Mouse (Mus musculus): ENCODE data around the gene Serpina1a. TPM values are rescaled to one million over a fixed set of nuclear protein-coding genes. Genes with fewer than 3 reads are reported as not detected.
"Not testable (repeated sequence)": the region's sequence is repeated elsewhere in the genome, so short reads cannot be mapped to it uniquely, and the experiment has no call there.

Serpina1a gene
- 1,052 and 1,237 TPM in 2 replicates for polyA plus RNA-seq (2015; fragmentation: Nextera tagmentation; extraction: Ambion mirVana)

GRCm38 (mm10) chr12:103863101-103863974, at the start of gene Serpina1a:
TSS of gene Serpina1a (minus strand) at chr12:103863562.
- not testable (repeated sequence) for H3K4me2 ChIP-seq (ENCODE audit: low read depth, low read length); H3K4me1 ChIP-seq (ENCODE audit: control insufficient read depth, low read depth, low read length); H3K9me3 ChIP-seq (replicated peaks; ENCODE audit: control insufficient read depth, low read length); H3K36me3 ChIP-seq (ENCODE audit: control insufficient read depth, insufficient read depth); H3K9ac ChIP-seq (ENCODE audit: low read depth, low read length); H3K27me3 ChIP-seq (ENCODE audit: control insufficient read depth, insufficient read depth, low read depth, low read length)
- ATAC-seq (ENCODE audit: low read depth), result peak; percentile 85
- WGBS (ENCODE audit: insufficient replicate concordance), result 52% methylated on average over 9 of the region's 9 CpGs
- Histone ChIP-seq H3K4me3 (ENCODE audit: low read depth, low read length) (peak within 1 kb of the TSS; percentile 23), H3K27ac (ENCODE audit: low read length) (peak within 1 kb of the TSS; percentile 30; the same call in 1 of the 2 replicates)

- not testable (repeated sequence) for H3K4me2 ChIP-seq (ENCODE audit: low read depth, low read length); H3K27me3 ChIP-seq (ENCODE audit: control insufficient read depth, insufficient read depth, low read depth, low read length); H3K36me3 ChIP-seq (ENCODE audit: control insufficient read depth, insufficient read depth); H3K27ac ChIP-seq (ENCODE audit: low read length); H3K4me3 ChIP-seq (ENCODE audit: low read depth, low read length); ATAC-seq (ENCODE audit: low read depth); H3K9me3 ChIP-seq (replicated peaks; ENCODE audit: control insufficient read depth, low read length); H3K4me1 ChIP-seq (ENCODE audit: control insufficient read depth, low read depth, low read length); H3K9ac ChIP-seq (ENCODE audit: low read depth, low read length)
- 84% methylated on average over 11 of the region's 16 CpGs for WGBS (ENCODE audit: insufficient replicate concordance)
These were observed 45.8 kb upstream of the Serpina1a start for GRCm38 (mm10) chr12:103909181-103909580.

- WGBS (ENCODE audit: insufficient replicate concordance), result 20% methylated on average over 1 of the region's 1 CpGs
- not testable (repeated sequence) for H3K27me3 ChIP-seq (ENCODE audit: control insufficient read depth, insufficient read depth, low read depth, low read length); H3K4me2 ChIP-seq (ENCODE audit: low read depth, low read length); H3K27ac ChIP-seq (ENCODE audit: low read length); H3K4me1 ChIP-seq (ENCODE audit: control insufficient read depth, low read depth, low read length); H3K36me3 ChIP-seq (ENCODE audit: control insufficient read depth, insufficient read depth); ATAC-seq (ENCODE audit: low read depth); H3K9ac ChIP-seq (ENCODE audit: low read depth, low read length); H3K9me3 ChIP-seq (replicated peaks; ENCODE audit: control insufficient read depth, low read length); H3K4me3 ChIP-seq (ENCODE audit: low read depth, low read length)
These were observed 44.4 kb upstream of the Serpina1a start for GRCm38 (mm10) chr12:103907746-103908145.

GRCm38 (mm10) chr12:103904837-103905340, 41.5 kb upstream of the Serpina1a start, which contains the start of gene Serpina1c:
TSS of gene Serpina1c (minus strand) at chr12:103904887.
- H3K27me3 ChIP-seq (ENCODE audit: control insufficient read depth, insufficient read depth, low read depth, low read length); H3K27ac ChIP-seq (ENCODE audit: low read length); H3K4me1 ChIP-seq (ENCODE audit: control insufficient read depth, low read depth, low read length); H3K9me3 ChIP-seq (replicated peaks; ENCODE audit: control insufficient read depth, low read length); H3K9ac ChIP-seq (ENCODE audit: low read depth, low read length); H3K36me3 ChIP-seq (ENCODE audit: control insufficient read depth, insufficient read depth): not testable (repeated sequence)
- Histone ChIP-seq H3K4me3 (ENCODE audit: low read depth, low read length) (peak within 1 kb of the TSS; percentile 44), H3K4me2 (ENCODE audit: low read depth, low read length) (0 out of 2 replicates have a peak within 1 kb of the TSS, but pooled peaks have one; percentile 9)
- WGBS (ENCODE audit: insufficient replicate concordance), result 35% methylated on average over 4 of the region's 4 CpGs
- peak; percentile 68 for ATAC-seq (ENCODE audit: low read depth)

GRCm38 (mm10) chr12:103901929-103902328, 38.6 kb upstream of the Serpina1a start:
- H3K4me2 ChIP-seq (ENCODE audit: low read depth, low read length), result peak overlapping the region; percentile 32
- H3K27ac ChIP-seq (ENCODE audit: low read length); H3K36me3 ChIP-seq (ENCODE audit: control insufficient read depth, insufficient read depth); H3K4me3 ChIP-seq (ENCODE audit: low read depth, low read length); H3K9me3 ChIP-seq (replicated peaks; ENCODE audit: control insufficient read depth, low read length); ATAC-seq (ENCODE audit: low read depth); H3K4me1 ChIP-seq (ENCODE audit: control insufficient read depth, low read depth, low read length); H3K27me3 ChIP-seq (ENCODE audit: control insufficient read depth, insufficient read depth, low read depth, low read length); H3K9ac ChIP-seq (ENCODE audit: low read depth, low read length): not testable (repeated sequence)
- WGBS (ENCODE audit: insufficient replicate concordance), result 65% methylated on average over 3 of the region's 3 CpGs

- not testable (repeated sequence) for ATAC-seq (ENCODE audit: low read depth); H3K4me2 ChIP-seq (ENCODE audit: low read depth, low read length); H3K4me3 ChIP-seq (ENCODE audit: low read depth, low read length); H3K27me3 ChIP-seq (ENCODE audit: control insufficient read depth, insufficient read depth, low read depth, low read length); H3K9ac ChIP-seq (ENCODE audit: low read depth, low read length); H3K36me3 ChIP-seq (ENCODE audit: control insufficient read depth, insufficient read depth); H3K9me3 ChIP-seq (replicated peaks; ENCODE audit: control insufficient read depth, low read length); H3K4me1 ChIP-seq (ENCODE audit: control insufficient read depth, low read depth, low read length); H3K27ac ChIP-seq (ENCODE audit: low read length)
- 33% methylated on average over 1 of the region's 1 CpGs for WGBS (ENCODE audit: insufficient replicate concordance)
These were observed 3.5 kb upstream of the Serpina1a start for GRCm38 (mm10) chr12:103866873-103867272.

- Histone ChIP-seq H3K4me3 (ENCODE audit: low read depth, low read length) (peak overlapping the region; percentile 16; the same call in 1 of the 2 replicates), H3K27me3 (ENCODE audit: control insufficient read depth, insufficient read depth, low read depth, low read length) (no peaks in the 10 kb centered on the region), H3K4me2 (ENCODE audit: low read depth, low read length) (peak overlapping the region; percentile 42; the same call in 1 of the 2 replicates), H3K9ac (ENCODE audit: low read depth, low read length) (no peak overlapping the region), H3K27ac (ENCODE audit: low read length) (no peak overlapping the region), H3K9me3 (replicated peaks; ENCODE audit: control insufficient read depth, low read length) (no peaks in the 10 kb centered on the region), H3K4me1 (ENCODE audit: control insufficient read depth, low read depth, low read length) (no peaks in the 10 kb centered on the region; the same call in 1 of the 2 replicates), H3K36me3 (ENCODE audit: control insufficient read depth, insufficient read depth) (no peaks in the 10 kb centered on the region)
- no peak for ATAC-seq (ENCODE audit: low read depth)
- WGBS (ENCODE audit: insufficient replicate concordance), result 20% methylated on average over 3 of the region's 3 CpGs
These were observed 2.4 kb downstream of the Serpina1a start for GRCm38 (mm10) chr12:103860976-103861375.

- H3K4me1 ChIP-seq (ENCODE audit: control insufficient read depth, low read depth, low read length); H3K9me3 ChIP-seq (replicated peaks; ENCODE audit: control insufficient read depth, low read length); H3K36me3 ChIP-seq (ENCODE audit: control insufficient read depth, insufficient read depth); H3K27me3 ChIP-seq (ENCODE audit: control insufficient read depth, insufficient read depth, low read depth, low read length); H3K9ac ChIP-seq (ENCODE audit: low read depth, low read length); ATAC-seq (ENCODE audit: low read depth); H3K27ac ChIP-seq (ENCODE audit: low read length): not testable (repeated sequence)
- 33% methylated on average over 3 of the region's 4 CpGs for WGBS (ENCODE audit: insufficient replicate concordance)
- Histone ChIP-seq H3K4me2 (ENCODE audit: low read depth, low read length) (peak overlapping the region; percentile 42; the same call in 1 of the 2 replicates), H3K4me3 (ENCODE audit: low read depth, low read length) (peak overlapping the region; percentile 16; the same call in 1 of the 2 replicates)
These were observed 2.8 kb downstream of the Serpina1a start for GRCm38 (mm10) chr12:103860571-103860970.

GRCm38 (mm10) chr12:103859584-103859983, 3.8 kb downstream of the Serpina1a start:
- H3K36me3 ChIP-seq (ENCODE audit: control insufficient read depth, insufficient read depth); H3K27ac ChIP-seq (ENCODE audit: low read length); H3K27me3 ChIP-seq (ENCODE audit: control insufficient read depth, insufficient read depth, low read depth, low read length); H3K4me2 ChIP-seq (ENCODE audit: low read depth, low read length); H3K9me3 ChIP-seq (replicated peaks; ENCODE audit: control insufficient read depth, low read length); ATAC-seq (ENCODE audit: low read depth); H3K4me1 ChIP-seq (ENCODE audit: control insufficient read depth, low read depth, low read length); H3K9ac ChIP-seq (ENCODE audit: low read depth, low read length); H3K4me3 ChIP-seq (ENCODE audit: low read depth, low read length): not testable (repeated sequence)
- WGBS (ENCODE audit: insufficient replicate concordance), result 30% methylated on average over 3 of the region's 3 CpGs
